Mouse (Mus musculus) midbrain, embryonic 11.5 days (tissue): ENCODE measurements at regions not wholly inside any gene's neighbourhood (a gene's known extent, or its start where the extent isn't known, plus 50 kb on each side); places are given as distances from the start of the nearest gene placed in this dataset.

Source experiments
- ATAC-seq: fragments of 200-750 bp; cut with Nextera tagmentation; 2 replicates; pipeline ENCODE4 v1.8.0; 2017; ENCODE audit warnings: moderate TSS enrichment, moderate library complexity; ENCODE audit not compliant: low FRiP score
- DNase-seq: peaks from one replicate; pipeline ENCODE4 v3.0.0; 2015; ENCODE audit warnings: low spot score; ENCODE audit errors: missing footprints
- H3K27ac ChIP-seq: fragments of 300-500 bp; sonication (generic); 2 replicates; pipeline ENCODE4 v1.5.1; 2014; ENCODE audit warnings: low read depth, low read length
- H3K27me3 ChIP-seq: fragments of 300-500 bp; sonication (generic); 2 replicates; pipeline ENCODE4 v1.6.1; 2014; ENCODE audit warnings: mild to moderate bottlenecking, low read length, moderate library complexity, mixed read lengths; ENCODE audit not compliant: control insufficient read depth, insufficient read depth
- H3K36me3 ChIP-seq: fragments of 300-500 bp; sonication (generic); 2 replicates; pipeline ENCODE4 v1.6.1; 2014; ENCODE audit warnings: mild to moderate bottlenecking, low read length, moderate library complexity, mixed read lengths; ENCODE audit not compliant: control insufficient read depth, insufficient read depth
- H3K4me1 ChIP-seq: fragments of 300-500 bp; sonication (generic); 2 replicates; pipeline ENCODE4 v1.6.1; 2014; ENCODE audit warnings: low read length; ENCODE audit not compliant: control insufficient read depth, insufficient read depth
- H3K4me2 ChIP-seq: fragments of 300-500 bp; sonication (generic); 2 replicates; pipeline ENCODE4 v1.6.1; 2014; ENCODE audit warnings: mild to moderate bottlenecking, moderate library complexity
- H3K4me3 ChIP-seq: fragments of 300-500 bp; sonication (generic); 2 replicates; pipeline ENCODE4 v1.5.1; 2014; ENCODE audit warnings: low read depth, low read length
- H3K9ac ChIP-seq: fragments of 300-500 bp; sonication (generic); 2 replicates; pipeline ENCODE4 v1.6.1; 2014; ENCODE audit warnings: low read length
- H3K9me3 ChIP-seq: fragments of 300-500 bp; sonication (generic); 2 replicates; pipeline ENCODE4 v1.6.1; 2016; ENCODE audit warnings: low read length; ENCODE audit not compliant: control insufficient read depth
- WGBS: fragments of 180-500 bp; shearing (Covaris S2); extraction: QIAGEN DNeasy Blood & Tissue Kit; methylation state at CpG from one replicate; pipeline ENCODE4 v1.1.7; 2014; 5-methylcytosine and 5-hydroxymethylcytosine counted together

DNA sequence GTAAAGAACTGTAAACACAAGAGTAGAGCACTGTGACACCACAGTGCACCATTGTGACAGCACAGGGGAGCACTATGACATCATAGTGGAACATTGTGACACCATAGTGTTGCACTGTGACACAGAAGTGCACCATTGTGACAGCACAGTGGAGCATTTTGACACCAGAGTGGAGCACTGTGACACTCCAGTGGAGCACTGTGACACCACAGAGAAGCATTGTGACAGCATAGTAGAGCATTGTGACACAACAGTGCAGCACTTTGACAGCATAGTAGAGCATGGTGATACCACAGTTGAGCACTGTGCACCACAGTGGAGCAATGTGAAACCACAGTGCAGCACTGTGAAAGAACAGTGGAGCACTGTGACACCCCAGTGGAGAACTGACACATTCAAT, 2750.4 kb upstream of the Gm8797 start:
- no peaks in the 10 kb centered on the region for H3K36me3 ChIP-seq
- no peak overlapping the region for H3K4me3 ChIP-seq
- no peaks in the 10 kb centered on the region for H3K4me1 ChIP-seq
- H3K9me3 ChIP-seq = peaks cover 41% of the 10 kb centered on the region
- no peak overlapping the region for H3K27ac ChIP-seq
- no peak for DNase-seq
- no peak overlapping the region for H3K4me2 ChIP-seq
- H3K9ac ChIP-seq = no peak overlapping the region
- peak; percentile 33; the same call in 1 of the 2 replicates for ATAC-seq
- no peaks in the 10 kb centered on the region for H3K27me3 ChIP-seq

- Histone ChIP-seq H3K27me3 (no peaks in the 10 kb centered on the region), H3K4me3 (no peak overlapping the region), H3K9ac (no peak overlapping the region), H3K36me3 (no peaks in the 10 kb centered on the region), H3K27ac (no peak overlapping the region), H3K4me1 (no peaks in the 10 kb centered on the region), H3K9me3 (peaks cover 51% of the 10 kb centered on the region), H3K4me2 (no peak overlapping the region)
- WGBS = 77% methylated on average over 4 of the region's 4 CpGs
- no peak for DNase-seq
- no peak for ATAC-seq
Observed at GRCm38 (mm10) chr3:3001224-3001623, 2749.4 kb upstream of the Gm8797 start.

- no peak overlapping the region for H3K4me2 ChIP-seq
- peak; percentile 64; the same call in 1 of the 2 replicates for ATAC-seq
- no peak overlapping the region for H3K9ac ChIP-seq
- H3K27me3 ChIP-seq = no peaks in the 10 kb centered on the region
- no peak for DNase-seq
- no peaks in the 10 kb centered on the region for H3K36me3 ChIP-seq
- no peak overlapping the region for H3K27ac ChIP-seq
- H3K4me3 ChIP-seq = no peak overlapping the region
- peaks cover 56% of the 10 kb centered on the region for H3K9me3 ChIP-seq
- H3K4me1 ChIP-seq = no peaks in the 10 kb centered on the region
Observed at GRCm38 (mm10) chr3:3001639-3002038, 2749.0 kb upstream of the Gm8797 start.

GRCm38 (mm10) chr3:3003425-3003824, 2747.2 kb upstream of the Gm8797 start:
- ATAC-seq = no peak
- Histone ChIP-seq H3K27me3 (no peaks in the 10 kb centered on the region), H3K36me3 (no peaks in the 10 kb centered on the region), H3K9me3 (peaks cover 72% of the 10 kb centered on the region), H3K4me1 (no peaks in the 10 kb centered on the region), H3K4me3 (no peak overlapping the region), H3K27ac (no peak overlapping the region), H3K9ac (no peak overlapping the region), H3K4me2 (no peak overlapping the region)
- no peak for DNase-seq
- WGBS = 90% methylated on average over 1 of the region's 1 CpGs

- no peak for ATAC-seq
- Histone ChIP-seq H3K4me1 (no peaks in the 10 kb centered on the region), H3K9ac (no peak overlapping the region), H3K36me3 (no peaks in the 10 kb centered on the region), H3K27me3 (no peaks in the 10 kb centered on the region), H3K9me3 (peaks cover 82% of the 10 kb centered on the region), H3K27ac (no peak overlapping the region), H3K4me3 (no peak overlapping the region), H3K4me2 (no peak overlapping the region)
- DNase-seq = no peak
- 76% methylated on average over 1 of the region's 1 CpGs for WGBS
Observed at GRCm38 (mm10) chr3:3011111-3011510, 2739.5 kb upstream of the Gm8797 start.

GRCm38 (mm10) chr3:3012951-3013350, 2737.7 kb upstream of the Gm8797 start:
- Histone ChIP-seq H3K4me2 (no peak overlapping the region), H3K27me3 (no peaks in the 10 kb centered on the region), H3K27ac (no peak overlapping the region), H3K4me3 (no peak overlapping the region), H3K9me3 (peaks cover 73% of the 10 kb centered on the region), H3K36me3 (no peaks in the 10 kb centered on the region), H3K4me1 (no peaks in the 10 kb centered on the region), H3K9ac (no peak overlapping the region)
- 77% methylated on average over 5 of the region's 5 CpGs for WGBS
- ATAC-seq (no peak), DNase-seq (no peak)

- Histone ChIP-seq H3K27me3 (no peaks in the 10 kb centered on the region), H3K4me3 (no peak overlapping the region), H3K9me3 (peaks cover 60% of the 10 kb centered on the region), H3K36me3 (no peaks in the 10 kb centered on the region), H3K9ac (no peak overlapping the region), H3K4me2 (no peak overlapping the region), H3K27ac (no peak overlapping the region), H3K4me1 (no peaks in the 10 kb centered on the region)
- ATAC-seq = peak; percentile 38; the same call in 1 of the 2 replicates
- no peak for DNase-seq
Observed at GRCm38 (mm10) chr3:3014978-3015377, 2735.6 kb upstream of the Gm8797 start.

DNA sequence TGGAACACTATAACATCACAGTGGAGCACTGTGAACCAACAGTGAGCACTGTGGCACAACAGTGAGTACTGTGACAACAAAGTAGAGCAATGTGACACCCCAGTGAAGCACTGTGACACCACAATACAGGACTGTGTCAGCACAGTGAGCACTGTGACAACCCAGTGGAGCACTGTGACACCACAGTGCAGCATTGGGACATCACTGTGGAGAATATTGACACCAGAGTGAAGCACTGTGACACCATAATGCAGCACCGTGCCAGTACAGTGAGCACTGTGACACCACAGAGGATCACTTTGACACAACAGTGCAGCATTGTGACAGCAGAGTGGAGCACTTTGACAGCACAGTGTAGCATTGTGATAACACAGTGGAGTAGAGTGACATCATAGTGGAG, 2734.0 kb upstream of the Gm8797 start:
- Histone ChIP-seq H3K9ac (no peak overlapping the region), H3K4me3 (no peak overlapping the region), H3K27ac (no peak overlapping the region), H3K4me1 (no peaks in the 10 kb centered on the region), H3K9me3 (peaks cover 54% of the 10 kb centered on the region), H3K4me2 (no peak overlapping the region), H3K27me3 (no peaks in the 10 kb centered on the region), H3K36me3 (no peaks in the 10 kb centered on the region)
- 0 out of 2 replicates have a peak, but pooled peaks have one; percentile 3 for ATAC-seq
- 80% methylated on average over 1 of the region's 1 CpGs for WGBS
- DNase-seq = no peak

DNA sequence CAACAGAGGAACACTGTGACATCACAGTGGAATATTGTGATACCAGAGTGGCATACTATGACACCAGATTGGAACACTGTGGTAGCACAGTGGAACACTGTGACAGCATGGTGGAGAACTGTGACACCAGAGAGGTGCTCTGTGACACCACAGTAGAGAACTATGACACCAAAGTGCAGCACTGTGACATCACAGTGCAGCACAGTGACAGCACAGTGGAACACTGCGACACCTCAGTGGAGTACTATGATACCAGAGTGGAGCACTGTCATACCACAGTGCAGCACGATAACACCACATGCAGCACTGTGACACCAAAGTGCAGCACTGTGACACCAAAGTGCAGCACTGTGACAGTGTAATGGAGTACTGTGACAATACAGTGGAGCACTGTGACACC, 2717.8 kb upstream of the Gm8797 start:
- no peaks in the 10 kb centered on the region for H3K4me1 ChIP-seq
- H3K36me3 ChIP-seq = no peaks in the 10 kb centered on the region
- peaks cover 50% of the 10 kb centered on the region for H3K9me3 ChIP-seq
- no peaks in the 10 kb centered on the region for H3K27me3 ChIP-seq
- H3K9ac ChIP-seq = no peak overlapping the region
- DNase-seq (no peak), ATAC-seq (no peak)
- 88% methylated on average over 2 of the region's 2 CpGs for WGBS
- H3K4me3 ChIP-seq = no peak overlapping the region
- no peak overlapping the region for H3K4me2 ChIP-seq
- H3K27ac ChIP-seq = no peak overlapping the region
